Mouse (Mus musculus) limb, embryonic 11.5 days (tissue): ENCODE measurements around the gene Fgfr2. TPM values are rescaled to one million over a fixed set of nuclear protein-coding genes. Genes with fewer than 3 reads are reported as not detected.

Experiments
- ATAC-seq: fragments of 200-750 bp; cut with Nextera tagmentation; 2 replicates; pipeline ENCODE4 v1.8.0; 2017; ENCODE audit warnings: low read depth; ENCODE audit not compliant: insufficient number of reproducible peaks, low FRiP score, low TSS enrichment
- DNase-seq: peaks from one replicate; pipeline ENCODE4 v3.0.0-alpha.2; 2015; ENCODE audit warnings: low spot score
- H3K27ac ChIP-seq: fragments of 300-500 bp; sonication (generic); replicated peaks from 2 replicates; pipeline ENCODE4 v1.5.1; 2014; ENCODE audit warnings: low read depth, mild to moderate bottlenecking, low read length
- H3K27me3 ChIP-seq: fragments of 300-500 bp; sonication (generic); 2 replicates; pipeline ENCODE4 v1.6.1; 2014; ENCODE audit warnings: mild to moderate bottlenecking, low read length, mixed read lengths; ENCODE audit not compliant: control insufficient read depth, insufficient read depth
- H3K36me3 ChIP-seq: fragments of 300-500 bp; sonication (generic); 2 replicates; pipeline ENCODE4 v1.6.1; 2014; ENCODE audit warnings: mild to moderate bottlenecking, low read length, moderate library complexity, mixed read lengths; ENCODE audit not compliant: control insufficient read depth, insufficient read depth
- H3K4me1 ChIP-seq: fragments of 300-500 bp; sonication (generic); 2 replicates; pipeline ENCODE4 v1.6.1; 2014; ENCODE audit warnings: low read length, mixed read lengths; ENCODE audit not compliant: control insufficient read depth, insufficient read depth
- H3K4me2 ChIP-seq: fragments of 300-500 bp; sonication (generic); 2 replicates; pipeline ENCODE4 v1.6.1; 2014; ENCODE audit warnings: low read depth, mild to moderate bottlenecking, moderate library complexity; ENCODE audit not compliant: severe bottlenecking
- H3K4me3 ChIP-seq: fragments of 300-500 bp; sonication (generic); 2 replicates; pipeline ENCODE4 v1.5.1; 2014; ENCODE audit warnings: low read depth, low read length
- H3K9ac ChIP-seq: fragments of 300-500 bp; sonication (generic); 2 replicates; pipeline ENCODE4 v1.6.1; 2014; ENCODE audit warnings: mild to moderate bottlenecking, low read length
- H3K9me3 ChIP-seq: fragments of 300-500 bp; sonication (generic); 2 replicates; pipeline ENCODE4 v1.6.1; 2016; ENCODE audit warnings: low read length; ENCODE audit not compliant: control insufficient read depth
- WGBS: fragments of 180-500 bp; shearing (Covaris S2); extraction: QIAGEN DNeasy Blood & Tissue Kit; methylation state at CpG from one replicate; pipeline ENCODE4 v1.1.7; 2014; 5-methylcytosine and 5-hydroxymethylcytosine counted together
- polyA plus RNA-seq: library from polyadenylated mRNA; unstranded; fragments of >200 nt; fragmentation: Nextera tagmentation; extraction: Ambion mirVana; gene quantifications from 2 replicates; pipeline ENCODE4 v1.2.1, GENCODE M21; 2014

Gene Fgfr2
- polyA plus RNA-seq, 1 experiment from 2014 or later = 60.1 TPM

- H3K27ac ChIP-seq = no peak overlapping the region
- no peak overlapping the region for H3K9ac ChIP-seq
- peaks cover 2% of the 10 kb centered on the region; the same call in 1 of the 2 replicates for H3K36me3 ChIP-seq
These were observed 858.4 kb downstream of the Fgfr2 start for GRCm38 (mm10) chr7:132264763-132265162.

GRCm38 (mm10) chr7:132263186-132263585, 860.0 kb downstream of the Fgfr2 start:
- H3K4me3 ChIP-seq = no peak overlapping the region
- no peak for DNase-seq
- WGBS = 81% methylated on average over 6 of the region's 6 CpGs
- H3K27ac ChIP-seq = no peak overlapping the region
- no peak overlapping the region for H3K9ac ChIP-seq
- no peak overlapping the region for H3K4me2 ChIP-seq
- no peak for ATAC-seq
- no peaks in the 10 kb centered on the region for H3K4me1 ChIP-seq
- H3K36me3 ChIP-seq = peaks cover 2% of the 10 kb centered on the region; the same call in 1 of the 2 replicates
- no peaks in the 10 kb centered on the region for H3K9me3 ChIP-seq
- H3K27me3 ChIP-seq = no peaks in the 10 kb centered on the region

More at GRCm38 (mm10) chr7:132264763-132265162, 858.4 kb downstream of the Fgfr2 start:
- Histone ChIP-seq H3K9me3 (no peaks in the 10 kb centered on the region), H3K27me3 (no peaks in the 10 kb centered on the region), H3K4me3 (no peak overlapping the region), H3K4me2 (no peak overlapping the region), H3K4me1 (no peaks in the 10 kb centered on the region)
- 76% methylated on average over 3 of the region's 3 CpGs for WGBS
- DNase-seq (no peak), ATAC-seq (no peak)

GRCm38 (mm10) chr7:132262696-132263095, 860.5 kb downstream of the Fgfr2 start:
- Histone ChIP-seq H3K4me2 (no peak overlapping the region), H3K4me1 (no peaks in the 10 kb centered on the region), H3K9ac (no peak overlapping the region), H3K36me3 (peaks cover 2% of the 10 kb centered on the region; the same call in 1 of the 2 replicates), H3K9me3 (no peaks in the 10 kb centered on the region), H3K4me3 (no peak overlapping the region), H3K27me3 (no peaks in the 10 kb centered on the region), H3K27ac (no peak overlapping the region)
- WGBS = 69% methylated on average over 6 of the region's 6 CpGs
- DNase-seq (no peak), ATAC-seq (no peak)

- DNase-seq = no peak
- H3K4me3 ChIP-seq = no peak overlapping the region
- WGBS = 81% methylated on average over 3 of the region's 3 CpGs
- no peaks in the 10 kb centered on the region for H3K4me1 ChIP-seq
- no peak for ATAC-seq
- no peak overlapping the region for H3K27ac ChIP-seq
- peaks cover 2% of the 10 kb centered on the region; the same call in 1 of the 2 replicates for H3K36me3 ChIP-seq
- H3K27me3 ChIP-seq = no peaks in the 10 kb centered on the region
- H3K9ac ChIP-seq = no peak overlapping the region
- H3K9me3 ChIP-seq = no peaks in the 10 kb centered on the region
- no peak overlapping the region for H3K4me2 ChIP-seq
These were observed 861.3 kb downstream of the Fgfr2 start for GRCm38 (mm10) chr7:132261885-132262284.

- no peak overlapping the region for H3K9ac ChIP-seq
- no peak overlapping the region for H3K4me3 ChIP-seq
- no peak for DNase-seq
- H3K27ac ChIP-seq = no peak overlapping the region
- ATAC-seq = no peak
- no peak overlapping the region for H3K4me2 ChIP-seq
- no peaks in the 10 kb centered on the region for H3K27me3 ChIP-seq
- H3K9me3 ChIP-seq = no peaks in the 10 kb centered on the region
- 77% methylated on average over 5 of the region's 5 CpGs for WGBS
- H3K4me1 ChIP-seq = no peaks in the 10 kb centered on the region
- no peaks in the 10 kb centered on the region; the same call in 1 of the 2 replicates for H3K36me3 ChIP-seq
These were observed 862.5 kb downstream of the Fgfr2 start for GRCm38 (mm10) chr7:132260632-132261031.

GRCm38 (mm10) chr7:132258817-132259216, 864.3 kb downstream of the Fgfr2 start:
- Histone ChIP-seq H3K4me3 (no peak overlapping the region), H3K27me3 (no peaks in the 10 kb centered on the region), H3K4me2 (no peak overlapping the region), H3K9ac (no peak overlapping the region), H3K4me1 (no peaks in the 10 kb centered on the region), H3K36me3 (no peaks in the 10 kb centered on the region; the same call in 1 of the 2 replicates), H3K27ac (no peak overlapping the region), H3K9me3 (no peaks in the 10 kb centered on the region)
- WGBS = 50% methylated on average over 7 of the region's 7 CpGs
- DNase-seq = no peak
- no peak for ATAC-seq

- no peak for ATAC-seq
- no peaks in the 10 kb centered on the region for H3K27me3 ChIP-seq
- H3K9ac ChIP-seq = no peak overlapping the region
- no peaks in the 10 kb centered on the region for H3K4me1 ChIP-seq
- DNase-seq = no peak
- no peak overlapping the region for H3K4me3 ChIP-seq
- no peak overlapping the region for H3K4me2 ChIP-seq
- H3K36me3 ChIP-seq = no peaks in the 10 kb centered on the region; the same call in 1 of the 2 replicates
- no peaks in the 10 kb centered on the region for H3K9me3 ChIP-seq
- no peak overlapping the region for H3K27ac ChIP-seq
- 59% methylated on average over 5 of the region's 5 CpGs for WGBS
These were observed 864.9 kb downstream of the Fgfr2 start for GRCm38 (mm10) chr7:132258216-132258615.

GRCm38 (mm10) chr7:132253513-132253912, 869.6 kb downstream of the Fgfr2 start:
- H3K27me3 ChIP-seq = no peaks in the 10 kb centered on the region
- H3K4me2 ChIP-seq = no peak overlapping the region
- H3K4me3 ChIP-seq = no peak overlapping the region
- no peak overlapping the region for H3K9ac ChIP-seq
- WGBS = 91% methylated on average over 5 of the region's 5 CpGs
- peaks cover 8% of the 10 kb centered on the region for H3K4me1 ChIP-seq
- DNase-seq (no peak), ATAC-seq (no peak)
- no peak overlapping the region for H3K27ac ChIP-seq
- no peaks in the 10 kb centered on the region for H3K9me3 ChIP-seq
- H3K36me3 ChIP-seq = no peaks in the 10 kb centered on the region

- 93% methylated on average over 4 of the region's 4 CpGs for WGBS
- no peak overlapping the region for H3K27ac ChIP-seq
- H3K27me3 ChIP-seq = no peaks in the 10 kb centered on the region
- no peaks in the 10 kb centered on the region for H3K9me3 ChIP-seq
- H3K36me3 ChIP-seq = no peaks in the 10 kb centered on the region
- DNase-seq = no peak
- no peak overlapping the region for H3K4me3 ChIP-seq
- no peak for ATAC-seq
- H3K9ac ChIP-seq = no peak overlapping the region
- no peak overlapping the region for H3K4me2 ChIP-seq
- peaks cover 12% of the 10 kb centered on the region for H3K4me1 ChIP-seq
These were observed 870.1 kb downstream of the Fgfr2 start for GRCm38 (mm10) chr7:132253078-132253477.
